Mouse (Mus musculus): ENCODE data around the gene Ndnf.

Gene Ndnf

DNA sequence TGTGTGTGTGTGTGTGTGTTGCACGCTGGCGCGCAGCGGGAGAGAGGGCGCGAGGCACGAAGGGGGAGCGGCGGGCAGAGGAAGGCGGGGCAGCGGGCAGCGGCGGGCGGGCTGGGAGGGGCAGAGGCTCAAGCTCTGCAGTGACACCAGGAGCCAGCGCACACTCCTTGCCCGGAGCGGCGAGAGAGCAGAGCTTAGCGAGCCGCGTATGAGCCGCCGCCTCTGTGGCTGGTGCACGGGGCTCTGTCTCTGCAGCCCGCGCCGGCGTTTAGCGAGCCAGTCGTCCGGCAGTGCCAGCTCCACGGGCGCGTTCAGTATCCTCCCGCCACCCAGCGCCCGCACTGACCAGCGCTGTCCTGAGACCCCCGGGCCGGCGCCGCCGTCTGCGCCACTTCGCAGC is at the start of gene Ndnf:
TSS of gene Ndnf (plus strand) at position 140 of the 400 bp plus-strand sequence.
- DNase-seq = peak; percentile 66 to 78

GRCm38 (mm10) chr6:65623016-65623715 is 48.2 kb upstream of the Ndnf start:
- DNase-seq = peak in 1 of 2 experiments; percentile 13

GRCm38 (mm10) chr6:65630578-65630977 is 40.8 kb upstream of the Ndnf start:
- DNase-seq = no peak

GRCm38 (mm10) chr6:65632184-65632583 is 39.2 kb upstream of the Ndnf start:
- DNase-seq = no peak

DNA sequence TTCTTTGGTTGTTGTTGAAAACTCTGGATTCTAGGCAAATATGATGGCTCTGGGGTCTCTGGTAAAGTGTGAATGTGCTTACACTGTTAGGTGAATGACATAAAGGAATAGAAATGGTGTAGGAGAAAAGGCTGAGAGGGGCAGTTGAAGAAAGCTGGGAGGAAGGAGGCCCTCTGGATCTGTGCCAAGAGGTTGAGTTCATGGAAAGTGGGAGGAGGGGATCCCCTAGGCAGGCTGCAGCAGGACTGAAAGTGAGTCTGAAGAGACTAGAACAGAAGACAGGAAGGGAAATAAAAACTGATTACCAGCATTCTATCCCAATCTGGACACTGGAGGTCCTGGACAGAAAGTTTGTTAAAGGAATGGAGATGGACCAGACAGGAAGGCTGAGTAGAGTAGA is 29.0 kb upstream of the Ndnf start:
- DNase-seq = peak; percentile 5 to 8

- no peak for DNase-seq
Observed at GRCm38 (mm10) chr6:65644110-65644509, 27.3 kb upstream of the Ndnf start.

- DNase-seq = no peak
Observed at GRCm38 (mm10) chr6:65646408-65646807, 25.0 kb upstream of the Ndnf start.

DNA sequence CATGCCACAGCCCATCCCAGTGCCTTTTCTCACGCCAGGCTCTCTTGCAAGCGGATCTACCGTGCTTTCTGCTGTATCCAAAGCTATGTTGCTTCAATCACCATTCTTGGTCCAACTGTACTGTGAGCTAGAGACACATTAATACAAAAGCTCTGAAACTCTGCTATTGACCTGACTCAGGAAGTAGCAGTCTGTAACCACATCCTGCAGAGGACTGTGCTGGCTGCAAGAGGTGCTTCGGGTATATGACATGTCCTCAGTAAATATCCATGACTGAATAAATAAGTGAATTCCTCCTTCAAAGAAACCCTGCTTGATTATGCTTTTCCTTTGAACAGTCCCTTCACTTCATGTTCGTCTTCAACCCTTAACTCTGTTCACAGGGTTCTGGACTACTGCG is 23.7 kb upstream of the Ndnf start:
- DNase-seq = no peak

- peak in 1 of 2 experiments; percentile 47 for DNase-seq
Observed at GRCm38 (mm10) chr6:65651376-65651775, 20.0 kb upstream of the Ndnf start.

- no peak for DNase-seq
Observed at GRCm38 (mm10) chr6:65661272-65661671, 10.1 kb upstream of the Ndnf start.

GRCm38 (mm10) chr6:65662050-65662449 is 9.3 kb upstream of the Ndnf start:
- DNase-seq = no peak

GRCm38 (mm10) chr6:65663990-65664389 is 7.4 kb upstream of the Ndnf start:
- DNase-seq = no peak

- DNase-seq = no peak
Observed at GRCm38 (mm10) chr6:65666295-65666694, 5.1 kb upstream of the Ndnf start.

GRCm38 (mm10) chr6:65669971-65670370 is 1.4 kb upstream of the Ndnf start:
- DNase-seq = no peak

GRCm38 (mm10) chr6:65670981-65671411 is 394 bp upstream of the Ndnf start:
- DNase-seq = peak; percentile 26 to 38

DNA sequence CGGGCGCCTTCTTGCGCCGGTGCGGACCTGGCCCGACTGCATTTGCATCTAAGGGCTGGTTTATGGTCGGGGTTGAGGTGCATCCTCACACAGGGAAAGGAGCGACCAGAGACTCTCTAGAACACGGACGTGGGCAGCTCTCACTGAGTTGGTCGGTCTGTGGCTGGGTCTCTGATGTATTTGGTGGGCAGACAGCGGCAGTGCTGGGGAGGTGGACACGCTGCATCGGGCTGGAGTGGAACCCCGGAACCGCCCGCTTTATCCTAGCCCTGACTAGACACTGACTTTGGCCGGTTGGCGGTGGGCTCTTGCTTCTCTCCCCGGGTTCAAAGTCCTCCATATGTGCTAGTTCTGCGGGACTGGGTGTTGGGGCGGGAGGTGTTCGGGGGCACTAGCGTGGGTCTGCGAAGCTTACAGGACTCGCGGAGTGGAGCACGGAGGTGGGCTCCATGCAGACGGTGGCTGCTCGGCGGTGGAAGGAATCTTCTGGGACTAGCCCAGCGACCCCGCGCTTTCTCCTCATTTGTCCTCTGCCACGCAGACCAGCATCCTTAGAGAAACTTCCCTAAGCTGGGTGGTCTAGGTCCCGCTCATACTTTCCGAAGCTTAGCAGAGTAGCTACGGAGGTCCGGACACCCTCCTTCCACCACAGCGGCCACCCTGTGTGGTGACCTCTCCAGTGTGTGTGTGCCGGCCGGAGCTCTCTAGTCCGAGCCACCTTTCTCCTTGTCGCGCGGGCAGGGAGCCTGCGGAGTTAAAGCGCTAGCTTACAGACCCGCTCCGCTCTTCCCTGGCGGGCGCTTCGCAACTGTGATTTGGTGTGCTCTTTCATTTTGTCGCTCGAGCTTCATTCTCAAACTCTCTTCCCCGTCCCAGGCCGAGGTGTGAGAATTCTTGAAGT is 991 bp downstream of the Ndnf start:
- DNase-seq = peak; percentile 36 to 39

DNA sequence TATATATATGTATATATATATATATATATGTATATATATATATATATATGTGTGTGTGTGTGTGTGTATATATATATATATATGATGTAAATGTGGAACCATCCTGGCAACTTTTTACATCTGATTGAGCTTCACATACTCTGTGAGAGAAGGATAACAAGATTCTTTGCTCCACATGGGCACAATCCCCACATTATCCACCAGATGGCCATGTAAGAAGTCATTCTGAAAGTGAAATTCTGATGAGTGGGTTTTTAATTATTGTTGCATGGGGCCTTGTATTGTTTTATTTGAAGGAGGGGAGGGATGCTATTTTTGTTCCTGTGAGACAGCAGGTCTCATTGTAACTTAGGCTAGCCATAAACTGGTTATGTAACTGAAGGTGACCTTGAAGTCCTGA is 22.5 kb downstream of the Ndnf start:
- DNase-seq = peak; percentile 17 to 28

- DNase-seq = peak; percentile 71 to 75
Observed at GRCm38 (mm10) chr6:65720676-65721075, 49.3 kb downstream of the Ndnf start.

DNA sequence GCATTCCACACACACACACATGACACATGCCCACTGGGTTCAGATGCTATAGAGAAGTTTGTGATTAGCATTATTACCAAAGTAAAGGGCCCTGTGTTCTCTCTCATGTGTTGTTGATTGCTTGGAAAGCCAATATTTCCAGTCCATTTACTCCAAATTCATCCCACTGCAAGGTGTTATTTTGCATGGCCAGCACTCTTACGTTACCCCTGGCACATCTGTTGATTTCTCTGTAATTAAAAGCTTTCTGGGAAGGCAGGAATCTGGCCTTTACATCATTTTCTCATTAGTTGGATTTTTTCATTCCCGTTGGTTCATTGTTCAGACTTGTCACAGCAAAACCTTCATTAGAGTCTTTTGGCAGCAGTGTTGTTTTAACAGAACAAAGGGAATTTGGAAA is 54.3 kb downstream of the Ndnf start:
- no peak for DNase-seq

DNA sequence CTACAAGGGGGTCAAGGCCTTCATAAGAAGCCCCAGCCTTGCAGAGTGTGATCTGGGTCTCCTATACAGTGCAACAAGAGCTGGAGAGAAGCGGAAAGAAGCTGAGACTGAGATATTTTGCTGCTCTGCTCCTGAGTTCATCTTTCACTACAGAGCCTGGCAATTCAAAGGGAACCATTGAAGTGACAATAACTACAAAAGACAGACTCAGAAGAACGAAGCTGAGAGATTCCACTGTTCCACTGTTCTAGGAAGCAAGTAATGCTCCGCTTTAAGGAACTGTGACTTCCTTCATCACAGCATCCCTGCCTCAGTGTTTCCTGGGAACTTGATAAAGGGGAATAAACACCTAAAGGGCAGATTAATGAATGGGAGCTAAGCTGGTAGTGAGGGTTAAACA is 56.9 kb downstream of the Ndnf start:
- DNase-seq = no peak

DNA sequence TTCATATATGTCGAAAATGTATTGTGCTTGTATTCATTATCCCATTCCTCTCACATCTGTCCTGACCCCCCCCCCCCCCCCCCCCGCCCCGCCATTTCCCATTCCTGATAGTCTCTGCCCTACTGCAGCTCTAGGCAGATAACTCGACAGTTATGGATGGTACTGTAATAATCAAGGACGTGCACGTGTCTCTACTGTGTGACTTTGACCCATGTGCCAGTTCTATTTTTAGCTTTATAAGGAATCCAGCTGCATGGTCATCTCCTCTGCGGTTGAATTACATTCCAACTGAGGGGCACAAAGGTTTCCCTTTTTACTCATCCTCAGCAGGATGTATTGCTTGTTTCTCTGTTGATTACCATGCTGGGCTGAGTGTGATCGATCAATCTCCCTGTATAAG is 68.1 kb downstream of the Ndnf start:
- no peak for DNase-seq

GRCm38 (mm10) chr6:65743144-65743870 is 71.9 kb downstream of the Ndnf start:
- DNase-seq = no peak

DNA sequence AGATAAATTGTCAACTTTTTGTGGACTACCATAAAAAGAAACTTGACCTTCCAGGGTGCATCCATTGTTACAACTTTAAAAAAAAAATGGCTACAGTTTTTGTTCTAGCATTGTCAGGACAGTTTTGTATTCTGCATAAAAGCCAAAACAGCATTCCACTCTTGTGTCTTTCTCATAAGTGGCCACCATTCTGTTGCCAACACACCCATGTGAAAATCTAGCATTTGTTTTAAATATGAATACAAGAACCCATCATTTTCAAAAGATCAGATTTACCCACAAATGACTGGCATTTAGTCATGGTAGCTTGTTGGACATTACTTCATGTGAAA is 72.4 kb downstream of the Ndnf start:
- no peak for DNase-seq

All from cerebellum, postnatal 10 days (tissue).